Mouse (Mus musculus) adrenal gland, adult 8-10 months (tissue): ENCODE data around the gene Prune2. TPM values are rescaled to one million over a fixed set of nuclear protein-coding genes. Genes with fewer than 3 reads are reported as not detected.

Experiments
- DNase-seq: peaks from one replicate; pipeline ENCODE4 v3.0.0; 2022
- total RNA-seq, 4 experiments: library from RNA; stranded (reverse); gene quantifications; 2 replicates each; pipeline ENCODE4 v1.2.4; 2022

The Prune2 gene
- total RNA-seq, 4 experiments from 2014 or later: 34.4 to 43.1 (median 40.0) TPM

GRCm38 (mm10) chr19:17006220-17006907 is 50.4 kb downstream of the Prune2 start:
- no peak for DNase-seq

- DNase-seq: peak; percentile 16
These were observed 55.5 kb downstream of the Prune2 start for GRCm38 (mm10) chr19:17011261-17011995.

GRCm38 (mm10) chr19:17013085-17013484 is 57.2 kb downstream of the Prune2 start:
- DNase-seq: no peak

- DNase-seq: no peak
These were observed 58.6 kb downstream of the Prune2 start for GRCm38 (mm10) chr19:17014337-17015124.

- no peak for DNase-seq
These were observed 68.8 kb downstream of the Prune2 start for GRCm38 (mm10) chr19:17024748-17025147.

- DNase-seq: peak; percentile 14
These were observed 74.4 kb downstream of the Prune2 start for GRCm38 (mm10) chr19:17030276-17030675.

- no peak for DNase-seq
These were observed 76.4 kb downstream of the Prune2 start for GRCm38 (mm10) chr19:17032314-17032713.

GRCm38 (mm10) chr19:17046961-17047360 is 91.0 kb downstream of the Prune2 start:
- DNase-seq: no peak

- no peak for DNase-seq
These were observed 100.0 kb downstream of the Prune2 start for GRCm38 (mm10) chr19:17055892-17056291.

- no peak for DNase-seq
These were observed 104.2 kb downstream of the Prune2 start for GRCm38 (mm10) chr19:17060106-17060505.

GRCm38 (mm10) chr19:17064421-17064820 is 108.5 kb downstream of the Prune2 start:
- no peak for DNase-seq

- DNase-seq: no peak
These were observed 113.1 kb downstream of the Prune2 start for GRCm38 (mm10) chr19:17069067-17069466.

- DNase-seq: no peak
These were observed 115.3 kb downstream of the Prune2 start for GRCm38 (mm10) chr19:17071205-17071604.

- DNase-seq: no peak
These were observed 116.3 kb downstream of the Prune2 start for GRCm38 (mm10) chr19:17072245-17072644.

- DNase-seq: no peak
These were observed 122.9 kb downstream of the Prune2 start for GRCm38 (mm10) chr19:17078643-17079316.

- DNase-seq: no peak
These were observed 125.5 kb downstream of the Prune2 start for GRCm38 (mm10) chr19:17081382-17081781.

GRCm38 (mm10) chr19:17094067-17094466 is 138.1 kb downstream of the Prune2 start:
- no peak for DNase-seq

- DNase-seq: no peak
These were observed 140.4 kb downstream of the Prune2 start for GRCm38 (mm10) chr19:17096338-17096737.

- no peak for DNase-seq
These were observed 141.3 kb downstream of the Prune2 start for GRCm38 (mm10) chr19:17097210-17097609.

GRCm38 (mm10) chr19:17108782-17109181 is 152.9 kb downstream of the Prune2 start:
- DNase-seq: no peak

- no peak for DNase-seq
These were observed 168.3 kb downstream of the Prune2 start for GRCm38 (mm10) chr19:17124034-17124735.

GRCm38 (mm10) chr19:17125380-17125779 is 169.5 kb downstream of the Prune2 start:
- no peak for DNase-seq
